Mouse (Mus musculus): ENCODE results near the gene Zc3h12b.

DNA sequence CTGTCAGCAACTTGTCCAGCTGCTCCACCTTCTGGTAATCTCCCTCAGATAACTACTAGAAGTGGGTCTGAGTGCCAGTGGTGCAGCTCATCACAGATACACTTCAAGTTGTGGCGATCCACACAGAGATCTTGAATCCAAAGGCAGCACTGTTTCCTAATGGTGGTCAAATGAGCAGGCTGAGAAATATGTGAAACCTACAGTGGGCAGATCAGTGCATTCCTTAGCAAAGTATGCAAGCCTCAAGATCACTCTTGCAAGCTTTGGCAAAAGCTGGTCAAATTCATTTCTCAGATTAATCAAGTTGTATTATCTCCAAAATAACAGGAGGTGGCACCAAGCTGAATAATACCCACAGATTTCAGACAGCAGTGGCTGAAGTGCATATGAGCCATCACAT, 29.3 kb upstream of the Zc3h12b start:
- TF ChIP-seq ZKSCAN1 (IDR thresholded peaks at IDR 0.05; ENCODE audit: borderline replicate concordance, low read depth, low read length): no peak
- TF ChIP-seq HCFC1 (IDR thresholded peaks at IDR 0.05; ENCODE audit: low read depth, low read length): no peak
- TF ChIP-seq CTCF (conservative IDR thresholded peaks at IDR 0.05 in 1 of 2, IDR thresholded peaks at IDR 0.05 in 1 of 2; ENCODE audit: low read depth in 2 of 2, low read length in 2 of 2): no peak
